8 mouse cellular contexts compared by ENCODE assay signal in the genomic region with DNA sequence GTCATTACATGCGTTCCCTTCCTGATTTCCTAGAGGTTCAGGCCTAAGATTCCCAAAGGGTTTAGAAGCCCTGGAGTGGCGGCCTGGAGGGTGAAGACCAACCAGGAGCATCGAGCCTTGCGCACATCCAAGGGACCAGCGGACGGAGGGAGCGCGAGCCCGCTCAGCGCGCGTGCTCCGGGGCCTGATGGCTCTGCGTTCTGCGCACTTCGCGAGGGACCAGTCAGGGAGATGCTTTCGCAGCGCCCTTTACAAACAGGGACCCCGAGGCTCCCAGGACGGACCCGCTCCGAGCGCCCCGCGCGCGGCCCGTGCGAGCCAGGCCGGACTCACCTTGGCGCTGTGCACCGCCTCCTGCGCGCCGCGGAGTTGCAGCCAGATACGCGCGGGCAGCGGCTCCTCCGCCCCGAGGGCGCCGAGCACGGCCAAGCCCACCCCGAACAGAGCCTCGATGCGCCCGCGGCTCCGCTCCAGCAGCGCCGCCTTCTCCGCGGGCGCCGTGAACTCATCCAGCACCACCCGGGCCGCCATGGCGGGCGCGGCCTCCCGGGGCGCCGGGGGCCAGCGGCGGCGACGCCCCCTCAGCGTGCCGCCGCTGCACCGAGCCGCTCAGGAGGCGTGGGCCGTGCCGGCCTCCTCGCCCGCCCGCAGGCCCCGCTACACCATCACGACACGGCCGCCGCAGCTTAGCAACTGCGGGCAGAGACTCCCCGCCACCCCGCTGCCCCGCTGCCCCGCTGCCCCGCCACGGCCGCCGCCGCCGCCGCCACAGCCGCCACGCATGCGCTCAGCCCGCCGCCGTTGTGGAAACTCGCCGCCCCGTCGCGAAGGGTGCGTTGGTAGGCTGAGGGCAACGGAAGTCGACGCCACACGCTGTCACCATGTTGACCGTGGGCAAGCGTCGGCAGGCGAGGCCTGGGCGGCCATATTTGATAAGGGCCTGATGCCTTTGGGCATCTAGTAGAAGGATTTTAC. TPM values are rescaled to one million over a fixed set of nuclear protein-coding genes. Genes with fewer than 3 reads are reported as not detected.
DNase-seq lines count a peak whose midpoint lies in the region; ATAC-seq lines count a peak whose summit lies in the region.

Gene N4bp1 (minus strand): TSS at position 770 of the 975 bp plus-strand sequence.

- peaks cover 26% of the 10 kb centered on the region for H3K4me1 ChIP-seq in intestine, embryonic 16.5 days (ENCODE audit: control insufficient read depth, insufficient read depth, low read length)
- H3K4me1 ChIP-seq in midbrain, embryonic 10.5 days, result peaks cover 33% of the 10 kb centered on the region

- intact Hi-C loops in left cerebral cortex, postnatal 36 days (cut with DNase I), result loop anchor here (5.0 to 10.0 kb wide), 2 partner anchors 137 to 260 kb away; partner anchors contain the start of genes Gm10638, Lonp2 and Siah1a

- H3K4me3 ChIP-seq in intestine, embryonic 16.5 days (ENCODE audit: low read length), result peak within 1 kb of the TSS; percentile 93
- peak within 1 kb of the TSS; percentile 95 for H3K4me3 ChIP-seq in midbrain, embryonic 10.5 days

- no peaks in the 10 kb centered on the region for H3K27me3 ChIP-seq in intestine, embryonic 16.5 days (replicated peaks; ENCODE audit: control insufficient read depth, insufficient read depth, low read length)
- H3K27me3 ChIP-seq in midbrain, embryonic 10.5 days (ENCODE audit: low read depth, poor library complexity, severe bottlenecking), result no peaks in the 10 kb centered on the region; the same call in 1 of the 2 replicates

- ATAC-seq in intestine, embryonic 16.5 days, result peak; percentile 89

- peak within 1 kb of the TSS; percentile 90 for H3K27ac ChIP-seq in intestine, embryonic 16.5 days (ENCODE audit: low read length)
- H3K27ac ChIP-seq in midbrain, embryonic 10.5 days (replicated peaks), result peak within 1 kb of the TSS; percentile 96

- H3K9ac ChIP-seq in intestine, embryonic 16.5 days (ENCODE audit: low read depth, low read length), result peak within 1 kb of the TSS; percentile 95

- 0 out of 2 replicates have a peak, but pooled peaks cover under 1% of the 10 kb centered on the region for H3K36me3 ChIP-seq in intestine, embryonic 16.5 days (ENCODE audit: control insufficient read depth, insufficient read depth, low read length)
- H3K36me3 ChIP-seq in midbrain, embryonic 10.5 days, result peaks cover 23% of the 10 kb centered on the region

- peak; percentile 95 for DNase-seq in adrenal gland, postnatal 10 days
- DNase-seq in embryo, embryonic 9.5 days (ENCODE audit: extremely low spot score), result peak; percentile 88
- peak; percentile 79 to 92 for DNase-seq in gastrocnemius, postnatal 4 days (ENCODE audit: low spot score in 2 of 2)
- peak; percentile 89 to 90 for DNase-seq in left cerebral cortex, postnatal 36 days (ENCODE audit: low spot score in 2 of 2)
- peak; percentile 93 for DNase-seq in midbrain, embryonic 10.5 days (ENCODE audit: low spot score)
- peak; percentile 90 to 91 for DNase-seq in right cerebral cortex, postnatal 36 days (ENCODE audit: low spot score in 2 of 2)
- DNase-seq in urinary bladder, postnatal 4 days (ENCODE audit: low spot score in 2 of 2), result peak; percentile 87 to 92

- WGBS in intestine, embryonic 16.5 days, result under 1% methylated on average over 108 of the region's 119 CpGs
- WGBS in midbrain, embryonic 10.5 days, result under 1% methylated on average over 113 of the region's 119 CpGs

- no peaks in the 10 kb centered on the region for H3K9me3 ChIP-seq in intestine, embryonic 16.5 days (ENCODE audit: control insufficient read depth, low read length)
- no peaks in the 10 kb centered on the region for H3K9me3 ChIP-seq in midbrain, embryonic 10.5 days (replicated peaks)

- H3K4me2 ChIP-seq in intestine, embryonic 16.5 days (ENCODE audit: low read depth, low read length), result peak within 1 kb of the TSS; percentile 94

RNA-seq across cellular contexts. Expression of gene N4bp1, which starts in this region (rescaled TPM):
- total RNA-seq in adrenal gland, postnatal 10 days (2021), result 10 to 100 TPM; 24.2 to 30.1 TPM
- 10 to 100 TPM; 24.9 to 25.0 TPM for total RNA-seq in gastrocnemius, postnatal 4 days (2021)
- 4.9 and 5.8 TPM in 2 replicates for polyA plus RNA-seq in intestine, embryonic 16.5 days (2015; fragmentation: Nextera tagmentation; extraction: Ambion mirVana)
- total RNA-seq in left cerebral cortex, postnatal 36 days (2021), result 10 to 100 TPM; 31.1 to 38.6 TPM
- 9.2 and 9.7 TPM in 2 replicates for polyA plus RNA-seq in midbrain, embryonic 10.5 days (2016; fragmentation: Nextera tagmentation; extraction: Ambion mirVana)

Comparison
In these comparisons a context has a peak if more than half of its experiments do, and no peak if none do; other contexts are left out.
1. Peak in every context shown above with its lines: DNase-seq, ATAC-seq, H3K4me3 ChIP-seq and H3K27ac ChIP-seq.